Mouse (Mus musculus): Measurements from ENCODE around the gene Spon2.
A peak's percentile ranks its signal among the peaks of the same experiment; 100 is the strongest.

Spon2 gene

DNA sequence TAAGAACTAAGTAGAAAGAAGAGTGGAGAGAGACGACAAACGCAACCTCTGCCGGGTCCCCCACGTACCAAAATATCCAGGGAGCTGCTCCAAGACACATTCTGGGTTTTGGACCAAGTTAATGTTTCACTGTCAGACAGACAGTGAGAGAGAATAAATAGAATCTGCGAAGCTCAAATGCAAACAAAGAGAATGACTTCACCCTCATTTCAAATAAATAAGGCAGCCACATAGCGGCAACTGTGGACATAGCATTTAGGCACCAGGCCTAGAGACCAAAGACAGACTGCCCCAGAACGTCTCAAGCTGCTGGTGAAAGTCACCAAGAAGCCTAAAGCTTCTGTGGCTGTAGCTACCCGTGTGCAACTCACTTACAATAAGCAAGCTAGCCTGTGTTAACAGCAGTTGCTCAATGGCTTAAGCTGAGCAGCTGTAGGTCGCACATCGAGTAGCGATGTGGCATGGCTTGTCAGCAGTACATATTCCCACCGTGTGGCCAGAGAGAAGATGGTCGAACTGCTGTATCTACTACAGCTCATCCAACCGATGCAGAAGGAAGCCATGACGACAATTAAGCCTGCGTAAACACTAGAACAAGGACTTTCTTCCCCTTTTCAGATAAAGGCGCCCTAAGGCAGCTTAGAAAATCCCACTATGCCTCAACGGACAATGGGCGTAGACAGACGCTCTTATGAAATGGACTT lies 643 bp upstream of the Spon2 start:
- no peak for DNase-seq (ENCODE audit: extremely low spot score, low read depth, low spot score)

DNA sequence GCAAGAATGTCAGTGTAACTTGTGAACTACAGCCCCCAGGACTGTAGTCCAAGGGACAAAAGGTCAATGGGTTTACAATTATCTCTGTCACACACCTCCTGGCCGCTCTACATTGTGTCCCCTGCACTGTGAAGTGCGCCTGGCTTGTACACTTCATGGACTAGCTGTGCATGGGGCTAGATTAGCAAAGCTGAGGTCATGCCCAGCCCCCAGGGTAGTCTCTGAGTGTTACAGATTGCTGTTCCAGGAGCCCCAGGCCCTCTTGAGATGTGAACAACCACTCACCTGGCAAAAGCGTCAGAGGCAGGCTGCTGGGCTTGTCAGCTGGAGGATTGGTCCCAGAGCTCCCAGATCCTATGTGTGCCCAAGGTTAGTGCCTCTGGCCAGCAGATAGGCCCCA lies 592 bp downstream of the Spon2 start:
- DNase-seq (ENCODE audit: extremely low spot score, low read depth, low spot score): no peak

DNA sequence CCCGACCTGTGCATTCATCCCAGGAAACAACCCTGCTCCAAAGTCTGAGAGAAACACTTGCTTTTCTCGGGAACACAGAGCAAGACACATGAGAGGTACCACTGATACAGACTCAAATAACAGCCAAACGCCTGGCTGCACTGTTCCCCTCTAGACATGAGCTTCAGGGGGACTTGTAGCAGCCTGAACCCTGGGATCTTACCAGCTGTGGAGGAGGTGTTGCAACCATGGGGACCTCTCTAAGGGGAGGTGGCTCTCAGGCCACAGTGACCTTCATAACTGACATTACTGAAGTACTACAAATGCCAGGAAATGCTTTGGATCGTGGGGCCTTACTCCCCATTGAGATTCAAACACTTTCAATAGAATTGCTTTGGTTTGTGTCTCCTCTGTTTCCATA lies 3.5 kb downstream of the Spon2 start:
- DNase-seq (ENCODE audit: extremely low spot score, low read depth, low spot score): no peak

DNA sequence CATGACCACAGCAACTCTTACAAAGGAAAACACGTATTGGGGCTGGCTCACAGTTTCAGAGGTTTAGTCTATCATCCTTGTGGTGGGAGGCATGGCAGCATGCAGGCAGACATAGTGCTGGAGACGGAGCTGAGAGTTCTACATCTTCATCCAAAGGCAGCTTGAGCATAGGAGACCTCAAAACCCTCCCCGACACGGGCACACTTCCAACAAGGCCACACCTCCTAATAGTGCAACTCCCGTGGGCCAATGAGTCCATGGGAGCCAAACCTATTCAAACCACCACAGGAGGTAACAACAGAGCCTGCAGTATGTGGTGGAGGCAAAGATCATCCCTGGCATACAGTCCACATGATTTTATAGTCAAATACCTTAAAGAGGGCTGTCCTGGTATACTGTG lies 7.0 kb downstream of the Spon2 start:
- no peak for DNase-seq (ENCODE audit: extremely low spot score, low read depth, low spot score)

GRCm38 (mm10) chr5:33210515-33210914 lies 7.7 kb downstream of the Spon2 start:
- DNase-seq (ENCODE audit: extremely low spot score, low read depth, low spot score): no peak

- no peak for DNase-seq (ENCODE audit: extremely low spot score, low read depth, low spot score)
These were observed 9.6 kb downstream of the Spon2 start for GRCm38 (mm10) chr5:33208533-33209245.

DNA sequence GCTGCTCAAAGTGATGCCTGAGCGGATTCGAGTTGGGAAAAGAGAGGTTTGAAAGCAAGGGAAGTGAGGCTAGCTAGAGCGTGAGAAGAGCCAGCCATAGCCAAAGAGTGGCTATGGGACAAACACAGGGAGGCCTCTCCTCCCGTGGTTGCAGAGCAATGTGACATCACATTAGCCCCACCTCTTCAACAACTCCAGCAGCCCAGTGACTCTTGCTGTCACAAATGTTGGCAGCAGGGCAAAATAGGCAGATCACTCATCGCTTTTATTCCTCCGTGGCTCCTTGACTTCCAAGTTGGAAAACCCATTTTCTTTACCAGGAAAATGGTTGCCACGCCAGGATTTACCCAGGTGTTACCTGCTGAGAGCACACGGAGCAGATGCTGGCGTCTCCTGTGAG lies 11.1 kb downstream of the Spon2 start:
- no peak for DNase-seq (ENCODE audit: extremely low spot score, low read depth, low spot score)

DNA sequence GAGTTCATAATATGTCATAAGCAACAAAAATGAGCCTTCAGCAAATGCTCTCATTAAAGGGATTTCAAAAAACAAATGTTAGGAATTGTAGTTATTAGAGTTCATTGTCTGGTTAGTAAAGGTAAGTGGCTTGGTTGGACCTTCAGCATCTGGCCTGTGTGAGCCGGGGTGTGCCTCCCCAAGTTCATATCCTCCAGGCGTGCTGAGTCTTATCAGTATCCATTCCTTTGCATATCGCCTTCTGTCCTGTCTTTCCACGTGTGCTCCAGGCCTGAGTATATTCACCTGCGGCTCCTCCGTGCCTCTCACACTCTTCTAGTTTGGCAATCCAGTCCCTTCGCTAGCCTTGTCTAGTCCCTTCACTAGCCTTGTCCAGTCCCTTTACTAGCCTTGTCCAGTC lies 11.9 kb downstream of the Spon2 start:
- DNase-seq (ENCODE audit: extremely low spot score, low read depth, low spot score): no peak

DNA sequence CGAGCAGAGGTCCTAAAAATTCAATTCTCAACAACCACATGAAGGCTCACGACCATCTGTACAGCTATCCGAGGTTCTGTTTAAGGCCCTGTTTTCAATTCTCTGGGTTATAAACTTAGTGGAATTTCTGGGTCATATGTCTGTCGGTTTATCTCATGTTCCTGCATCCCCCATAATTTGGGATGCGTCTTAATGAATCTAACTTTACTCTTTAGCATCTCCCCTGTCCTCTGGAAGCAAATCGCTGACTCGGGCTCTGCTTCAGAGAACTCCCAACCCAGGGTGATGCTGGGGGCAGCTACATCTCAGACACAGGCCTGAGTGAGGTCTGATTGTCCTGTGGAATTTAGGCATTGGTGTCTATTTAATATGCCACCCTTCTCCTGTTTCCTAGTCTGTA lies 14.0 kb downstream of the Spon2 start:
- DNase-seq (ENCODE audit: extremely low spot score, low read depth, low spot score): no peak

- DNase-seq (ENCODE audit: extremely low spot score, low read depth, low spot score): peak; percentile 75
These were observed 14.5 kb downstream of the Spon2 start for GRCm38 (mm10) chr5:33203691-33204242.

DNA sequence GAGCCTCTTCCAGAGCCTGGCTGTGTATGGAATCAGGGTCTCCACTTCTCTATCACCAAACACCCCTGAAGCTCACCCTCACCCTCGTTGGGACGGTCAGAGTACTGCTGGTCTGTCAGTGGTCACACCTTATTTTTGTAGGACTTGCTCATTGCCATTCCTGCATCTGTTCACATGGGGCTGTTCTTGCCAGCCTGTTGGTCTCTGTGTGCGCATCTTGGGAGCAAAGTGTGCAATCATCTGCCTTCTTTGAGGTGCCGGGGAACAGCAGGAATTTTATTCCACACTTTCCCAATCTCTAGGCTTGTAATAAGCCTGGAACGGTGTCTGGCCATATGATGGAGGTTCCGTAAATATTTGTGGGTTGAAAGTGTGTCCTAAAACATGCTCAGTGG lies 15.1 kb downstream of the Spon2 start:
- DNase-seq (ENCODE audit: extremely low spot score, low read depth, low spot score): no peak

DNA sequence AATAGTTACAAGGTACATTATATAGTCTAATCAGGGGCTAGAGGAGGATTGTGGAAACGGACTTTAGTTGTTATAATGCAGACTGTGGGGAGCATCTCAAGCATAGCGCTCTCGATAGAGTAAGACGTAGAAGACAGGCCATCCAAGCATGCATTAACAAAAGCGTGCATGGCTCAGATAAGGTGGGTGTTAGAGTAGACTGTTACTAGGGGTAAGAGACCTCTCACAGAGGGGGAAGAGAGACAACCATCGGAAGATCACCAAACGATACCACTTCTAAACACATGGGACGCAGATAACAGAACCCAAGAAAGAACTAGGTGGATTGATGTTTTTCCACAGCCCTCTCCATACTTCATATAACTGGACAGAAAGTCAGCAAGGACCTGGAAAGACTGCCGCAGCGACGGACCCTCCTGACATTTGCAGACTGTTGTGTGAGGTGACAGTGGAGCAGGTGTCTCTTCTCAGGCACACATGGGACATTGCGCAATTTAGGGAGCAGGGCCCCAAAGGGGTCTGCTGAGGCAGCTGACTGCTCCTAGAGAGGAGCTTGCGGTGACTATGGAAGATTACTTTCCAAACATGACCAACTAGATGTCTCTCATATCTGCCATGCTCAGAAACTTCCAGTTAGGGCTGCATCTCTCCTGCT lies 15.6 kb downstream of the Spon2 start:
- no peak for DNase-seq (ENCODE audit: extremely low spot score, low read depth, low spot score)

DNA sequence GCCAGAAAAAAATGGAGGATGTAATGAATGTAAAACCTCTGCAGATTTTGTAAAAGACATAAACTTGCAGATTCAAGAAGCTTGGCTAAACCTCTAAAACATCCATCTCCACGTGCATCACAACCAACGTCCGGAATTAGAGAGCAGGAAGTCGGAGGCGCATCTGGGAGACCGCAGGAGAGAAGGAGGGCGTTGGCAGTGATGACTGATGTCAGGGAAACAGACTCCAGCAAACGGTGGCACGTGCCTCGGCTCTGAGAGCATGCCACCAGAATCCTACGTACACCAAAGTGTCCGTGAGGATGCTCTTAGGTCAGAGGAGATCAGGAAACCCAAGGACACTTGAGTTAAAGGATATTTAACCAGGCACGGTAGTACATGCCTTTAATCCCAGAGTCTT lies 16.6 kb downstream of the Spon2 start:
- DNase-seq (ENCODE audit: extremely low spot score, low read depth, low spot score): no peak

- no peak for DNase-seq (ENCODE audit: extremely low spot score, low read depth, low spot score)
These were observed 18.2 kb downstream of the Spon2 start for GRCm38 (mm10) chr5:33200071-33200470.

DNA sequence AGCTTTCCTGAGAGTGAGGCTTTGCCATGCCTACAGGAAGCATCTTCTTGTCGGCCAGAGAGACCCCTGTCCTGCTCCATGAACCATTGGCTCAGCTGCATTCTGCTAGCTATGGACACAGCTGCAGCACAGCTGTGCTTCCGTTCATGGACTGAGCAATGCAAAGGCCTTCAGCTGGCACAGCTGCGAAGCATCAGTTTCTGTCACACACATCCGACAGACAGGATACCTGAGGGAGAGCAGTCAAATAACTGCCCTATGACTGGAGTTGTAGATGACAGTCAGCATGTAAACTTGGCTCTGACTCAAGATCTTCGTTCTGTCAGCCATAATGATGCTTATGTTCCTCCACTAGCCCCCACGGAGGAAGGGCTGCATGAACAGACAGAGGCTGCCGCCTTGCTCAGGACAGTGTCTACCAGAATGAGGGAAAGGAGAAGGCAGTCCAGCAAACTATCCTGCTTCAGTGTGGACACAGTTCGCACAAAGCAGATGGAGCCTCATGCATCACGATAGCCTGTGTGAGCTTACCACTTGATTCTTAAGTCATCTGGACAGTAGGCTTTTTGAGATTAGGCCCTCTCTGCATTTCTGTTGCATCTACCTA lies 22.9 kb downstream of the Spon2 start:
- DNase-seq (ENCODE audit: extremely low spot score, low read depth, low spot score): no peak

GRCm38 (mm10) chr5:33193567-33193966 lies 24.7 kb downstream of the Spon2 start:
- DNase-seq (ENCODE audit: extremely low spot score, low read depth, low spot score): no peak

Measured in hindlimb bud, embryonic 11.5 days (tissue).